Mouse (Mus musculus): ENCODE measurements around the gene Gm28038.

DNA sequence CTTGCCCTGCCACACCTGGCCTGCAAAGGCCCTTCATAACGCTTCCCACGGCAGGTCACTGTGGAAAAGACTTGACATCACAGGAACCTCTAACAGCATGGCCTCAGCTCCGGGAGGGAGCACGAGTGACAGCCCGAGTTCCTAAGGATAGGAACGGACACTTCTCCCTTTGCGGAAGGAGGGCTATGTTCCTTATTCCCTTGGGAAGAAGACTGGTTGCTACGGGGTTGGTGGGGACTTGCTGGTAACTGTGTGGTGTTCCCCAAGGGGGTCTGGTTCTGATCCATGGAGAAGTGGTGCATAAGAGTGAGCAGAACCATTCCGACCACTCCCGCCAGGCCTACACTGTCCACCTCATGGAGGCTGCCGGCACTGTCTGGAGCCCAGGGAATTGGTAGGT, at the start of gene Gm28038:
- no peak for TF ChIP-seq CTCF (IDR thresholded peaks at IDR 0.05; ENCODE audit: low read depth, low read length)
- no peak for TF ChIP-seq EP300 (IDR thresholded peaks at IDR 0.05; ENCODE audit: insufficient read depth, low read depth, low read length)
- TF ChIP-seq POLR2A (IDR thresholded peaks at IDR 0.05; ENCODE audit: insufficient read depth, low read length), result no peak

Measured in ES-Bruce4 (cell line).